Mouse (Mus musculus) myocyte (in vitro differentiated cells): ENCODE measurements around the gene Lbhd1. TPM values are rescaled to one million over a fixed set of nuclear protein-coding genes. Genes with fewer than 3 reads are reported as not detected.

Source experiments
- H3K27me3 ChIP-seq: one replicate; pipeline ENCODE4 v1.6.1; 2011; ENCODE audit not compliant: control insufficient read depth, insufficient read depth, insufficient read length
- H3K36me3 ChIP-seq: one replicate; pipeline ENCODE4 v1.6.1; 2011; ENCODE audit not compliant: control insufficient read depth, insufficient read depth
- H3K4me2 ChIP-seq: one replicate; pipeline ENCODE4 v1.6.1; 2011; ENCODE audit warnings: low read depth, control low read depth
- H3K4me3 ChIP-seq: one replicate; pipeline ENCODE4 v1.5.1; 2011; ENCODE audit warnings: mild to moderate bottlenecking, control low read depth, moderate library complexity
- H3K79me2 ChIP-seq: one replicate; pipeline ENCODE4 v1.6.1; 2011; ENCODE audit not compliant: control insufficient read depth, insufficient read depth
- H3ac ChIP-seq: one replicate; pipeline ENCODE4 v1.6.1; 2011; ENCODE audit not compliant: control insufficient read depth, insufficient read length
- CEBPB ChIP-seq: IDR thresholded peaks from 2 replicates; pipeline ENCODE4 v1.6.1; 2011; ENCODE audit warnings: mild to moderate bottlenecking, moderate library complexity; ENCODE audit not compliant: poor library complexity, insufficient read depth, severe bottlenecking
- E2F4 ChIP-seq: IDR thresholded peaks from one replicate; pipeline ENCODE4 v1.6.1; 2011; ENCODE audit warnings: mild to moderate bottlenecking, control low read depth, moderate library complexity; ENCODE audit not compliant: insufficient read depth
- MAX ChIP-seq: IDR thresholded peaks from one replicate; pipeline ENCODE4 v1.6.1; 2011; ENCODE audit warnings: low read depth, mild to moderate bottlenecking, control low read depth
- MYOD1 ChIP-seq, 3 experiments: IDR thresholded peaks; one replicate each; pipeline ENCODE4 v1.6.1; 2011; ENCODE audit warnings: control low read depth in 2 of 3, low read depth in 2 of 3, mild to moderate bottlenecking in 2 of 3, moderate library complexity in 1 of 3; ENCODE audit not compliant: insufficient read length in 2 of 3, control insufficient read depth in 1 of 3
- MYOG ChIP-seq, 3 experiments: IDR thresholded peaks; one replicate each; pipeline ENCODE4 v1.6.1; 2011; ENCODE audit warnings: control low read depth in 2 of 3, low read depth in 2 of 3, mild to moderate bottlenecking in 2 of 3; ENCODE audit not compliant: insufficient read length in 2 of 3, control insufficient read depth in 1 of 3, insufficient read depth in 1 of 3
- POLR2A ChIP-seq: IDR thresholded peaks from one replicate; pipeline ENCODE4 v1.6.1; 2011; ENCODE audit warnings: low read depth, mild to moderate bottlenecking, control low read depth, moderate library complexity; ENCODE audit not compliant: insufficient read length
- POLR2AphosphoS2 ChIP-seq: IDR thresholded peaks from one replicate; pipeline ENCODE4 v1.6.1; 2011; ENCODE audit warnings: low read depth, control low read depth; ENCODE audit not compliant: insufficient read length
- REST ChIP-seq: IDR thresholded peaks from one replicate; pipeline ENCODE4 v1.6.1; 2011; ENCODE audit warnings: mild to moderate bottlenecking, control low read depth, moderate library complexity; ENCODE audit not compliant: insufficient read depth, insufficient read length
- SRF ChIP-seq: IDR thresholded peaks from one replicate; pipeline ENCODE4 v1.6.1; 2011; ENCODE audit warnings: low read depth; ENCODE audit not compliant: control insufficient read depth, insufficient read length
- TCF12 ChIP-seq: IDR thresholded peaks from one replicate; pipeline ENCODE4 v1.6.1; 2011; ENCODE audit warnings: mild to moderate bottlenecking, control low read depth; ENCODE audit not compliant: poor library complexity, insufficient read depth, severe bottlenecking
- TCF3 ChIP-seq: IDR thresholded peaks from one replicate; pipeline ENCODE4 v1.6.1; 2011; ENCODE audit warnings: low read depth, control low read depth; ENCODE audit not compliant: insufficient read length
- USF1 ChIP-seq: IDR thresholded peaks from one replicate; pipeline ENCODE4 v1.6.1; 2011; ENCODE audit warnings: low read depth, mild to moderate bottlenecking, control low read depth, moderate library complexity
- polyA plus RNA-seq: library from polyadenylated mRNA; unstranded; fragments of >200 nt; fragmentation: generic; extraction: Trizol; gene quantifications from one replicate; pipeline ENCODE4 v1.2.1, GENCODE M21; 2012; ENCODE audit warnings: missing spikeins

The Lbhd1 gene
- polyA plus RNA-seq, 1 experiment, result 3.3 TPM

GRCm38 (mm10) chr19:8930117-8930516 is 46.6 kb downstream of the Lbhd1 start:
- H3K36me3 ChIP-seq, result peaks cover 12% of the 10 kb centered on the region
- H3K4me2 ChIP-seq, result peak overlapping the region; percentile 96
- peak overlapping the region; percentile 76 for H3ac ChIP-seq
- no peak for TF ChIP-seq USF1
- TF ChIP-seq POLR2AphosphoS2, result no peak
- TF ChIP-seq MYOG (IDR thresholded peaks at IDR 0.05; ENCODE audit: control insufficient read depth in 1 of 3, insufficient read depth in 1 of 3, insufficient read length in 2 of 3, low read depth in 2 of 3), result no peak
- TF ChIP-seq CEBPB, result no peak
- no peak for TF ChIP-seq MYOD1 (IDR thresholded peaks at IDR 0.05; ENCODE audit: control insufficient read depth in 1 of 3, insufficient read length in 2 of 3, low read depth in 2 of 3)
- TF ChIP-seq TCF12, result no peak
- TF ChIP-seq MAX, result no peak
- TF ChIP-seq REST, result no peak
- TF ChIP-seq TCF3, result no peak
- TF ChIP-seq POLR2A, result no peak
- no peak for TF ChIP-seq E2F4
- no peak for TF ChIP-seq SRF
- no peaks in the 10 kb centered on the region for H3K27me3 ChIP-seq
- H3K4me3 ChIP-seq, result peak overlapping the region; percentile 51
- H3K79me2 ChIP-seq, result peaks cover 4% of the 10 kb centered on the region

- TF ChIP-seq TCF3 (no peak), MYOD1 (IDR thresholded peaks at IDR 0.05; ENCODE audit: control insufficient read depth in 1 of 3, insufficient read length in 2 of 3, low read depth in 2 of 3) (no peak), REST (no peak), E2F4 (no peak)
- peaks cover 18% of the 10 kb centered on the region for H3K36me3 ChIP-seq
Observed at GRCm38 (mm10) chr19:8930771-8931170, 47.2 kb downstream of the Lbhd1 start.

DNA sequence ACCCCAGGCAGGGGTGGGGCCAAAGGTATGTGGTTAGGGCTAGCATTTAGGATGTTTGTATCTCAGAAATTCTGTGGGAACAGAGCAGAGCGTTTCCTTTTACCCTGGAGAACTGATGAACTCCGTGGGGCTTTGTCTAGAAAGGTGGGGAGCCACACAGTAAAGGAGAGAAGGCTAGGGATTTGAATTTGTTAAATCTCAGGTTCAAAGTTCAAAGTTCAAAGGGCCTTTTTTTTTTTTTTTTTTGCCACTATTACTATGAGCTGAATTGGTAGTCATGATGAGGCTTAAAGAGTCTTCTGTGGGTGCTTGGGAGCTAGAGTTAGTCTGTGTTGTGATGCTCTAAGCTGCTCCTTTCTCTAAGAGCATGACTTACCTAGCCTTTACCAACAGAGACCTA is 53.2 kb downstream of the Lbhd1 start:
- no peaks in the 10 kb centered on the region for H3K27me3 ChIP-seq
- H3ac ChIP-seq, result no peak overlapping the region
- no peak overlapping the region for H3K4me3 ChIP-seq
- H3K4me2 ChIP-seq, result no peak overlapping the region
- TF ChIP-seq TCF12 (no peak), MYOG (IDR thresholded peaks at IDR 0.05; ENCODE audit: control insufficient read depth in 1 of 3, insufficient read depth in 1 of 3, insufficient read length in 2 of 3, low read depth in 2 of 3) (no peak), TCF3 (no peak), USF1 (no peak), CEBPB (no peak), MAX (no peak), E2F4 (no peak), POLR2A (no peak), REST (no peak), MYOD1 (IDR thresholded peaks at IDR 0.05; ENCODE audit: control insufficient read depth in 1 of 3, insufficient read length in 2 of 3, low read depth in 2 of 3) (no peak), SRF (no peak)
- peaks cover 13% of the 10 kb centered on the region for H3K36me3 ChIP-seq
- H3K79me2 ChIP-seq, result no peaks in the 10 kb centered on the region

More at GRCm38 (mm10) chr19:8930771-8931170, 47.2 kb downstream of the Lbhd1 start:
- peak overlapping the region; percentile 51 for H3K4me3 ChIP-seq
- H3K79me2 ChIP-seq, result peaks cover 4% of the 10 kb centered on the region
- H3K4me2 ChIP-seq, result peak overlapping the region; percentile 96
- H3K27me3 ChIP-seq, result no peaks in the 10 kb centered on the region
- peak overlapping the region; percentile 76 for H3ac ChIP-seq

DNA sequence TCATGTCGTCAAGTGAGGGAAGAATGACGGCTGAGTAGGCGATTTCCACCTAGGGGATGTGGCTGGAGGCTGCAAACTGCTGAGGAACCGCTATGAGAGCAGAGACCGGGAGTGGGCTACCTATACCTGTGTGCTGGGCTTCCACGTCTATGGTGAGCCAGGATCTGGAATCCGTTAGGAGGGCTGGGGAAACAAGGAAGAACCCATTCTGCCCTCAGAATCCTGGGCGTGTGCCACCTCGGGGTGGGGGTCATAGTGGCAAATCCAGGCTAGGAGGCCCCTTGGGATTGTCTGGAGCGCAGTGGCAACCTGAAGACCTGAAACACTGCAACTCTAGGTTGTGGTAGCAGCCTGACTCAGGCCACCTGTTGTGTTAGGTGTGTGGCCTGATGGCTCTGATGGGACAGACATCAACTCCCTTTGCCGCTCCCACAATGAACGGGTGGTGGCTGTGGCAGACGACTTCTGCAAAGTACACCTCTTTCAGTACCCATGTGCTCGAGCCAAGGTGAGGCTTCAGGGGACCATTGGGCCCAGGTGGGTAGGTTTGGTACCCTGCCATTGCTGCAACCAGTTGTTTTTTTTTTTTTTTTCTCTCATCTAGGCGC is 57.1 kb downstream of the Lbhd1 start:
- H3K4me2 ChIP-seq, result peak overlapping the region; percentile 97
- H3K27me3 ChIP-seq, result no peaks in the 10 kb centered on the region
- TF ChIP-seq E2F4 (no peak), MYOG (IDR thresholded peaks at IDR 0.05; ENCODE audit: control insufficient read depth in 1 of 3, insufficient read depth in 1 of 3, insufficient read length in 2 of 3, low read depth in 2 of 3) (no peak), POLR2A (no peak), MYOD1 (IDR thresholded peaks at IDR 0.05; ENCODE audit: control insufficient read depth in 1 of 3, insufficient read length in 2 of 3, low read depth in 2 of 3) (no peak), POLR2AphosphoS2 (no peak), REST (no peak), USF1 (no peak), TCF3 (no peak)
- peak overlapping the region; percentile 97 for H3ac ChIP-seq
- H3K36me3 ChIP-seq, result peaks cover 9% of the 10 kb centered on the region
- peaks cover 28% of the 10 kb centered on the region for H3K79me2 ChIP-seq
- H3K4me3 ChIP-seq, result peak overlapping the region; percentile 94

- TF ChIP-seq MAX, result no peak
- no peak for TF ChIP-seq E2F4
- no peak for TF ChIP-seq MYOG (IDR thresholded peaks at IDR 0.05; ENCODE audit: control insufficient read depth in 1 of 3, insufficient read depth in 1 of 3, insufficient read length in 2 of 3, low read depth in 2 of 3)
- TF ChIP-seq TCF3, result no peak
- no peak for TF ChIP-seq TCF12
- no peak for TF ChIP-seq SRF
- TF ChIP-seq CEBPB, result no peak
- no peak for TF ChIP-seq POLR2AphosphoS2
- TF ChIP-seq POLR2A, result no peak
- no peak for TF ChIP-seq REST
- no peak for TF ChIP-seq USF1
- no peak for TF ChIP-seq MYOD1 (IDR thresholded peaks at IDR 0.05; ENCODE audit: control insufficient read depth in 1 of 3, insufficient read length in 2 of 3, low read depth in 2 of 3)
- Histone ChIP-seq H3K4me3 (peak overlapping the region; percentile 94), H3K36me3 (peaks cover 12% of the 10 kb centered on the region), H3K4me2 (peak overlapping the region; percentile 97), H3ac (peak overlapping the region; percentile 97), H3K79me2 (peaks cover 28% of the 10 kb centered on the region), H3K27me3 (no peaks in the 10 kb centered on the region)
Observed at GRCm38 (mm10) chr19:8941136-8941514, 57.6 kb downstream of the Lbhd1 start.
